Mouse (Mus musculus): ENCODE results near the gene Gm28048.
A peak's percentile ranks its signal among the peaks of the same experiment; 100 is the strongest.

Gene Gm28048

GRCm38 (mm10) chr11:22981984-22982757 lies at the start of gene Gm28048, which contains the start of gene Commd1:
Gene Gm28048, minus strand, starts transcription at chr11:22982090.
Gene Commd1, minus strand, starts transcription at chr11:22982382.
- peak; percentile 99 for DNase-seq (ENCODE audit: low spot score)

- no peak for DNase-seq (ENCODE audit: low spot score)
Observed at GRCm38 (mm10) chr11:23029399-23029798, 47.5 kb upstream of the Gm28048 start.

- no peak for DNase-seq (ENCODE audit: low spot score)
Observed at GRCm38 (mm10) chr11:23028957-23029356, 47.1 kb upstream of the Gm28048 start.

GRCm38 (mm10) chr11:23024169-23024568 lies 42.3 kb upstream of the Gm28048 start:
- no peak for DNase-seq (ENCODE audit: low spot score)

GRCm38 (mm10) chr11:23023155-23023554 lies 41.3 kb upstream of the Gm28048 start:
- no peak for DNase-seq (ENCODE audit: low spot score)

- no peak for DNase-seq (ENCODE audit: low spot score)
Observed at GRCm38 (mm10) chr11:23020841-23021240, 39.0 kb upstream of the Gm28048 start.

GRCm38 (mm10) chr11:23020116-23020770 lies 38.4 kb upstream of the Gm28048 start:
- no peak for DNase-seq (ENCODE audit: low spot score)

- DNase-seq (ENCODE audit: low spot score): no peak
Observed at GRCm38 (mm10) chr11:23017943-23018342, 36.1 kb upstream of the Gm28048 start.

GRCm38 (mm10) chr11:23014996-23015395 lies 33.1 kb upstream of the Gm28048 start:
- DNase-seq (ENCODE audit: low spot score): no peak

- DNase-seq (ENCODE audit: low spot score): no peak
Observed at GRCm38 (mm10) chr11:23013580-23014294, 31.8 kb upstream of the Gm28048 start.

- DNase-seq (ENCODE audit: low spot score): no peak
Observed at GRCm38 (mm10) chr11:23013096-23013495, 31.2 kb upstream of the Gm28048 start.

GRCm38 (mm10) chr11:23008824-23009200 lies 26.9 kb upstream of the Gm28048 start:
- no peak for DNase-seq (ENCODE audit: low spot score)

GRCm38 (mm10) chr11:23008181-23008823 lies 26.4 kb upstream of the Gm28048 start:
- DNase-seq (ENCODE audit: low spot score): peak; percentile 57

GRCm38 (mm10) chr11:23007481-23008180 lies 25.7 kb upstream of the Gm28048 start, which contains the start of gene Fam161a:
Gene Fam161a, plus strand, starts transcription at chr11:23007531.
- peak; percentile 38 for DNase-seq (ENCODE audit: low spot score)

GRCm38 (mm10) chr11:23007166-23007480 lies 25.2 kb upstream of the Gm28048 start:
- no peak for DNase-seq (ENCODE audit: low spot score)

GRCm38 (mm10) chr11:23005276-23005675 lies 23.4 kb upstream of the Gm28048 start:
- no peak for DNase-seq (ENCODE audit: low spot score)

- no peak for DNase-seq (ENCODE audit: low spot score)
Observed at GRCm38 (mm10) chr11:22998308-22998707, 16.4 kb upstream of the Gm28048 start.

- no peak for DNase-seq (ENCODE audit: low spot score)
Observed at GRCm38 (mm10) chr11:22995461-22995860, 13.6 kb upstream of the Gm28048 start.

GRCm38 (mm10) chr11:22994271-22994670 lies 12.4 kb upstream of the Gm28048 start:
- no peak for DNase-seq (ENCODE audit: low spot score)

GRCm38 (mm10) chr11:22991218-22991835 lies 9.4 kb upstream of the Gm28048 start:
- no peak for DNase-seq (ENCODE audit: low spot score)

All from ovary, postnatal 10 days (tissue).